Mouse (Mus musculus) limb, embryonic 12.5 days (tissue): ENCODE results near the gene Gtpbp2. TPM values are rescaled to one million over a fixed set of nuclear protein-coding genes. Genes with fewer than 3 reads are reported as not detected.

ENCODE experiments used
- ATAC-seq: fragments of 200-750 bp; cut with Nextera tagmentation; 2 replicates; pipeline ENCODE4 v1.8.0; 2017; ENCODE audit warnings: low read depth, moderate TSS enrichment; ENCODE audit not compliant: insufficient number of reproducible peaks, insufficient read depth, low FRiP score, low TSS enrichment
- H3K27ac ChIP-seq: fragments of 300-500 bp; sonication (generic); 2 replicates; pipeline ENCODE4 v1.5.1; 2016; ENCODE audit warnings: mild to moderate bottlenecking, moderate library complexity
- H3K27me3 ChIP-seq: fragments of 300-500 bp; sonication (generic); 2 replicates; pipeline ENCODE4 v1.6.1; 2016; ENCODE audit warnings: mild to moderate bottlenecking, moderate library complexity
- H3K36me3 ChIP-seq: fragments of 300-500 bp; sonication (generic); 2 replicates; pipeline ENCODE4 v1.6.1; 2016; ENCODE audit warnings: mild to moderate bottlenecking, moderate library complexity
- H3K4me1 ChIP-seq: fragments of 300-500 bp; sonication (generic); replicated peaks from 2 replicates; pipeline ENCODE4 v1.6.1; 2016
- H3K4me2 ChIP-seq: fragments of 300-500 bp; sonication (generic); 2 replicates; pipeline ENCODE4 v1.6.1; 2016; ENCODE audit warnings: mild to moderate bottlenecking, moderate library complexity
- H3K4me3 ChIP-seq: fragments of 300-500 bp; sonication (generic); replicated peaks from 2 replicates; pipeline ENCODE4 v1.5.1; 2016; ENCODE audit warnings: mild to moderate bottlenecking
- H3K9ac ChIP-seq: fragments of 300-500 bp; sonication (generic); replicated peaks from 2 replicates; pipeline ENCODE4 v1.6.1; 2016; ENCODE audit warnings: mild to moderate bottlenecking, moderate library complexity
- H3K9me3 ChIP-seq: fragments of 300-500 bp; sonication (generic); 2 replicates; pipeline ENCODE4 v1.6.1; 2016; ENCODE audit warnings: mild to moderate bottlenecking, moderate library complexity
- WGBS: fragments of 180-500 bp; shearing (Covaris S2); methylation state at CpG from one replicate; pipeline ENCODE4 v1.1.7; 2016; 5-methylcytosine and 5-hydroxymethylcytosine counted together
- polyA plus RNA-seq: library from polyadenylated mRNA; unstranded; fragments of >200 nt; fragmentation: Nextera tagmentation; extraction: Ambion mirVana; gene quantifications from 2 replicates; pipeline ENCODE4 v1.2.1, GENCODE M21; 2016

The Gtpbp2 gene
- polyA plus RNA-seq, 1 experiment from 2014 or later: 46.5 TPM

- Histone ChIP-seq H3K4me1 (no peaks in the 10 kb centered on the region), H3K4me3 (no peak overlapping the region), H3K9ac (no peak overlapping the region), H3K4me2 (no peak overlapping the region), H3K27me3 (0 out of 2 replicates have a peak, but pooled peaks cover 4% of the 10 kb centered on the region), H3K36me3 (peaks cover 74% of the 10 kb centered on the region), H3K27ac (no peak overlapping the region), H3K9me3 (no peaks in the 10 kb centered on the region)
- 88% methylated on average over 6 of the region's 6 CpGs for WGBS
- ATAC-seq: no peak
These were observed 32.9 kb upstream of the Gtpbp2 start for GRCm38 (mm10) chr17:46127814-46128493.

GRCm38 (mm10) chr17:46129741-46130498 lies 30.9 kb upstream of the Gtpbp2 start:
- Histone ChIP-seq H3K36me3 (peaks cover 54% of the 10 kb centered on the region), H3K27me3 (0 out of 2 replicates have a peak, but pooled peaks cover 4% of the 10 kb centered on the region), H3K9ac (no peak overlapping the region), H3K4me2 (no peak overlapping the region), H3K9me3 (no peaks in the 10 kb centered on the region), H3K4me1 (no peaks in the 10 kb centered on the region), H3K4me3 (no peak overlapping the region), H3K27ac (no peak overlapping the region)
- WGBS: 79% methylated on average over 13 of the region's 13 CpGs
- ATAC-seq: no peak

- H3K4me1 ChIP-seq: no peaks in the 10 kb centered on the region
- H3K9me3 ChIP-seq: no peaks in the 10 kb centered on the region
- WGBS: 16% methylated on average over 12 of the region's 12 CpGs
- no peak overlapping the region for H3K4me2 ChIP-seq
- no peak overlapping the region for H3K9ac ChIP-seq
- ATAC-seq: no peak
- peaks cover 36% of the 10 kb centered on the region for H3K36me3 ChIP-seq
- H3K4me3 ChIP-seq: no peak overlapping the region
- H3K27ac ChIP-seq: no peak overlapping the region
- H3K27me3 ChIP-seq: 0 out of 2 replicates have a peak, but pooled peaks cover 4% of the 10 kb centered on the region
These were observed 28.6 kb upstream of the Gtpbp2 start for GRCm38 (mm10) chr17:46132058-46132718.

- ATAC-seq: no peak
- Histone ChIP-seq H3K36me3 (peaks cover 29% of the 10 kb centered on the region), H3K27me3 (0 out of 2 replicates have a peak, but pooled peaks cover 4% of the 10 kb centered on the region), H3K4me3 (no peak overlapping the region), H3K4me2 (no peak overlapping the region), H3K27ac (no peak overlapping the region), H3K9me3 (no peaks in the 10 kb centered on the region), H3K9ac (no peak overlapping the region), H3K4me1 (no peaks in the 10 kb centered on the region)
- WGBS: 74% methylated on average over 8 of the region's 8 CpGs
These were observed 28.0 kb upstream of the Gtpbp2 start for GRCm38 (mm10) chr17:46132862-46133261.

GRCm38 (mm10) chr17:46138563-46139236 lies 22.1 kb upstream of the Gtpbp2 start:
- no peak overlapping the region for H3K9ac ChIP-seq
- ATAC-seq: no peak
- no peaks in the 10 kb centered on the region for H3K9me3 ChIP-seq
- H3K27ac ChIP-seq: no peak overlapping the region
- H3K4me2 ChIP-seq: no peak overlapping the region
- peaks cover 7% of the 10 kb centered on the region for H3K4me1 ChIP-seq
- no peaks in the 10 kb centered on the region for H3K27me3 ChIP-seq
- no peak overlapping the region for H3K4me3 ChIP-seq
- WGBS: 85% methylated on average over 8 of the region's 8 CpGs
- 0 out of 2 replicates have a peak, but pooled peaks cover 4% of the 10 kb centered on the region for H3K36me3 ChIP-seq

GRCm38 (mm10) chr17:46139872-46140271 lies 21.0 kb upstream of the Gtpbp2 start:
- no peaks in the 10 kb centered on the region for H3K27me3 ChIP-seq
- 89% methylated on average over 3 of the region's 3 CpGs for WGBS
- 0 out of 2 replicates have a peak, but pooled peaks cover 4% of the 10 kb centered on the region for H3K36me3 ChIP-seq
- peaks cover 12% of the 10 kb centered on the region for H3K4me1 ChIP-seq
- no peak overlapping the region for H3K4me2 ChIP-seq
- no peak overlapping the region for H3K9ac ChIP-seq
- no peak overlapping the region for H3K27ac ChIP-seq
- H3K4me3 ChIP-seq: no peak overlapping the region
- ATAC-seq: no peak
- no peaks in the 10 kb centered on the region for H3K9me3 ChIP-seq

GRCm38 (mm10) chr17:46143578-46144423 lies 17.0 kb upstream of the Gtpbp2 start, which contains the start of gene Rsph9:
TSS of gene Rsph9 (minus strand) at chr17:46144216.
- ATAC-seq: peak; percentile 94
- peak within 1 kb of the TSS; percentile 47; the same call in 1 of the 2 replicates for H3K27ac ChIP-seq
- H3K4me2 ChIP-seq: peak within 1 kb of the TSS; percentile 87
- no peaks in the 10 kb centered on the region for H3K9me3 ChIP-seq
- H3K36me3 ChIP-seq: peaks cover 36% of the 10 kb centered on the region
- H3K4me3 ChIP-seq: peak within 1 kb of the TSS; percentile 55
- no peaks in the 10 kb centered on the region for H3K27me3 ChIP-seq
- H3K9ac ChIP-seq: peak within 1 kb of the TSS; percentile 61
- H3K4me1 ChIP-seq: peaks cover 12% of the 10 kb centered on the region
- 7% methylated on average over 37 of the region's 37 CpGs for WGBS

- WGBS: 6% methylated on average over 33 of the region's 33 CpGs
- H3K9me3 ChIP-seq: no peaks in the 10 kb centered on the region
- H3K4me3 ChIP-seq: peak within 1 kb of the TSS; percentile 61
- peaks cover 21% of the 10 kb centered on the region for H3K36me3 ChIP-seq
- H3K4me2 ChIP-seq: peak within 1 kb of the TSS; percentile 73
- peak within 1 kb of the TSS; percentile 75 for H3K27ac ChIP-seq
- peak; percentile 82 for ATAC-seq
- no peaks in the 10 kb centered on the region for H3K27me3 ChIP-seq
- peak within 1 kb of the TSS; percentile 51 for H3K9ac ChIP-seq
- H3K4me1 ChIP-seq: peaks cover 9% of the 10 kb centered on the region
These were observed 7.7 kb upstream of the Gtpbp2 start, which contains the start of gene Mad2l1bp for GRCm38 (mm10) chr17:46152847-46153782. TSS of gene Mad2l1bp (minus strand) at chr17:46153553.

- Histone ChIP-seq H3K9me3 (no peaks in the 10 kb centered on the region), H3K36me3 (peaks cover 10% of the 10 kb centered on the region), H3K4me3 (no peak overlapping the region), H3K27ac (no peak overlapping the region), H3K4me1 (peaks cover 9% of the 10 kb centered on the region), H3K4me2 (no peak overlapping the region), H3K9ac (no peak overlapping the region), H3K27me3 (no peaks in the 10 kb centered on the region)
- ATAC-seq: no peak
- whole genome bisulfite sequencing: 95% methylated on average over 3 of the region's 3 CpGs
These were observed 6.5 kb upstream of the Gtpbp2 start for GRCm38 (mm10) chr17:46154336-46154735.
